Mouse (Mus musculus) CD4-positive, CD25-positive, alpha-beta regulatory T cell, adult 4 months (primary cell): ENCODE measurements at regions not wholly inside any gene's neighbourhood (a gene's known extent, or its start where the extent isn't known, plus 50 kb on each side); places are given as distances from the start of the nearest gene placed in this dataset.

Experiments
- ATAC-seq: one replicate; pipeline ENCODE4 v1.8.0; 2017

GRCm38 (mm10) chr14:78372102-78372501 is 64.3 kb upstream of the Tnfsf11 start:
- no peak for ATAC-seq

- ATAC-seq = no peak
Observed at GRCm38 (mm10) chr14:78368881-78369280, 61.0 kb upstream of the Tnfsf11 start.

GRCm38 (mm10) chr14:78364822-78365221 is 57.0 kb upstream of the Tnfsf11 start:
- ATAC-seq = no peak

- ATAC-seq = no peak
Observed at GRCm38 (mm10) chr14:78363123-78363522, 55.3 kb upstream of the Tnfsf11 start.
